In genomic region chr3:88535527-88535926, GRCm38 (mm10) we compare ENCODE assay signal across 10 mouse cellular contexts. TPM values are rescaled to one million over a fixed set of nuclear protein-coding genes. Genes with fewer than 3 reads are reported as not detected.
A peak's percentile ranks its signal among the peaks of the same experiment; 100 is the strongest.
DNase-seq lines count a peak whose midpoint lies in the region; ATAC-seq lines count a peak whose summit lies in the region.
"Had no signal": no experiment of that assay in that cellular context is flagged by ENCODE, and none has a peak within 500 bp of the region (broad histone marks: within the 10 kb centered on the region; RNA-seq: fewer than 3 reads in every experiment).

No protein-coding gene starts in this region.

- H3K4me1 ChIP-seq in forebrain, embryonic 12.5 days: peaks cover 63% of the 10 kb centered on the region
- peaks cover 44% of the 10 kb centered on the region for H3K4me1 ChIP-seq in limb, embryonic 11.5 days (ENCODE audit: control insufficient read depth, insufficient read depth, low read length)
- peaks cover 50% of the 10 kb centered on the region for H3K4me1 ChIP-seq in neural tube, embryonic 14.5 days (ENCODE audit: control insufficient read depth, insufficient read depth, low read length)

- H3K9ac ChIP-seq in forebrain, embryonic 12.5 days: peak overlapping the region; percentile 99
- peak overlapping the region; percentile 98 for H3K9ac ChIP-seq in limb, embryonic 11.5 days (ENCODE audit: low read length)
- peak overlapping the region; percentile 99 for H3K9ac ChIP-seq in neural tube, embryonic 14.5 days (replicated peaks; ENCODE audit: low read depth, low read length)

- H3K9me3 ChIP-seq in forebrain, embryonic 12.5 days: no peaks in the 10 kb centered on the region
- no peaks in the 10 kb centered on the region for H3K9me3 ChIP-seq in limb, embryonic 11.5 days (ENCODE audit: control insufficient read depth, low read length)
- no peaks in the 10 kb centered on the region for H3K9me3 ChIP-seq in neural tube, embryonic 14.5 days (ENCODE audit: control insufficient read depth, low read length)

- 20% methylated on average over 4 of the region's 4 CpGs for WGBS in forebrain, embryonic 12.5 days
- WGBS in limb, embryonic 11.5 days: 46% methylated on average over 4 of the region's 4 CpGs
- WGBS in neural tube, embryonic 14.5 days: 44% methylated on average over 4 of the region's 4 CpGs

- ATAC-seq in forebrain, embryonic 12.5 days (ENCODE audit: low FRiP score): no peak
- ATAC-seq in limb, embryonic 11.5 days (ENCODE audit: insufficient number of reproducible peaks, low FRiP score, low TSS enrichment, low read depth): no peak
- no peak for ATAC-seq in neural tube, embryonic 14.5 days (ENCODE audit: low read depth)
- no peak for ATAC-seq in granulocyte monocyte progenitor cell, adult 5-6 weeks (replicated peaks; ENCODE audit: poor library complexity, severe bottlenecking)

- H3K27me3 ChIP-seq in forebrain, embryonic 12.5 days: no peaks in the 10 kb centered on the region
- H3K27me3 ChIP-seq in limb, embryonic 11.5 days (ENCODE audit: control insufficient read depth, insufficient read depth, low read length): no peaks in the 10 kb centered on the region
- H3K27me3 ChIP-seq in neural tube, embryonic 14.5 days (ENCODE audit: control insufficient read depth, insufficient read depth, low read length): no peaks in the 10 kb centered on the region

- peak overlapping the region; percentile 99 for H3K27ac ChIP-seq in forebrain, embryonic 12.5 days
- no peak overlapping the region for H3K27ac ChIP-seq in limb, embryonic 11.5 days (replicated peaks; ENCODE audit: low read depth, low read length)
- H3K27ac ChIP-seq in neural tube, embryonic 14.5 days (ENCODE audit: low read depth, low read length): no peak overlapping the region

- H3K36me3 ChIP-seq in forebrain, embryonic 12.5 days (replicated peaks): peaks cover 52% of the 10 kb centered on the region
- peaks cover 18% of the 10 kb centered on the region for H3K36me3 ChIP-seq in limb, embryonic 11.5 days (ENCODE audit: control insufficient read depth, insufficient read depth, low read length)
- H3K36me3 ChIP-seq in neural tube, embryonic 14.5 days (ENCODE audit: control insufficient read depth, insufficient read depth, low read length): peaks cover 39% of the 10 kb centered on the region

- H3K4me2 ChIP-seq in forebrain, embryonic 12.5 days: peak overlapping the region; percentile 93
- peak overlapping the region; percentile 93 for H3K4me2 ChIP-seq in limb, embryonic 11.5 days (ENCODE audit: low read depth, severe bottlenecking)
- H3K4me2 ChIP-seq in neural tube, embryonic 14.5 days (ENCODE audit: low read depth, low read length): peak overlapping the region; percentile 77

- peak; percentile 50 for DNase-seq in kidney, adult 9 months
- no peak for DNase-seq in kidney, postnatal 4 days
- no peak for DNase-seq in limb, embryonic 11.5 days (ENCODE audit: low spot score)
- no peak for DNase-seq in layer of hippocampus, adult 8-10 months (ENCODE audit: low spot score in 2 of 2)
- no peak for DNase-seq in layer of hippocampus, postnatal 36 days

- peak overlapping the region; percentile 93 for H3K4me3 ChIP-seq in forebrain, embryonic 12.5 days (replicated peaks)
- peak overlapping the region; percentile 95 for H3K4me3 ChIP-seq in limb, embryonic 11.5 days (ENCODE audit: low read depth, low read length)
- H3K4me3 ChIP-seq in neural tube, embryonic 14.5 days (ENCODE audit: low read depth, low read length): peak overlapping the region; percentile 96

RNA-seq across cellular contexts. Expression of gene Mex3a, which starts 3.3 kb away (rescaled TPM):
- 51.0 and 53.2 TPM in 2 replicates for polyA plus RNA-seq in forebrain, embryonic 12.5 days (2016; fragmentation: Nextera tagmentation; extraction: Ambion mirVana)
- polyA plus RNA-seq in limb, embryonic 11.5 days (2014; fragmentation: Nextera tagmentation; extraction: Ambion mirVana): 42.6 and 43.5 TPM in 2 replicates
- 34.0 and 35.3 TPM in 2 replicates for polyA plus RNA-seq in neural tube, embryonic 14.5 days (2014; fragmentation: Nextera tagmentation; extraction: Ambion mirVana)
- 1 to 10 TPM; 2.4 to 2.8 (median 2.6) TPM for total RNA-seq in layer of hippocampus, adult 8-10 months (2022)
- 1 to 10 TPM; 4.0 to 4.4 TPM for total RNA-seq in layer of hippocampus, postnatal 36 days (2021)
- total RNA-seq in granulocyte monocyte progenitor cell, adult 5-6 weeks (2014; fragmentation: Nextera tagmentation): 3.8 and 5.1 TPM in 2 replicates
- 1.7 and 2.5 TPM in 2 replicates for total RNA-seq in granulocyte monocyte progenitor cell, adult 5-6 weeks (2017)

RNA-seq across cellular contexts. Expression of gene Rab25, which starts 12.6 kb away (rescaled TPM):
- polyA plus RNA-seq in forebrain, embryonic 12.5 days (2016; fragmentation: Nextera tagmentation; extraction: Ambion mirVana): 0.82 and 1.2 TPM in 2 replicates
- 2.4 and 3.1 TPM in 2 replicates for polyA plus RNA-seq in limb, embryonic 11.5 days (2014; fragmentation: Nextera tagmentation; extraction: Ambion mirVana)
- not detected in 2 replicates for polyA plus RNA-seq in neural tube, embryonic 14.5 days (2014; fragmentation: Nextera tagmentation; extraction: Ambion mirVana)
- 1 to 10 TPM in 1 of 4 experiments, not detected in 3; 1.5 TPM for total RNA-seq in layer of hippocampus, adult 8-10 months (2022)
- total RNA-seq in layer of hippocampus, postnatal 36 days (2021): under 1 TPM in 1 of 2 experiments, not detected in 1; 0.63 TPM
- 1.0 and 1.2 TPM in 2 replicates for total RNA-seq in granulocyte monocyte progenitor cell, adult 5-6 weeks (2014; fragmentation: Nextera tagmentation)
- total RNA-seq in granulocyte monocyte progenitor cell, adult 5-6 weeks (2017): not detected in 2 replicates
- total RNA-seq: gastrocnemius, adult 8-10 months; left cerebral cortex, postnatal 25 days had no signal

RNA-seq across cellular contexts. Expression of gene Lamtor2, which starts 17.3 kb away (rescaled TPM):
- 137 and 138 TPM in 2 replicates for polyA plus RNA-seq in forebrain, embryonic 12.5 days (2016; fragmentation: Nextera tagmentation; extraction: Ambion mirVana)
- 78.9 and 89.3 TPM in 2 replicates for polyA plus RNA-seq in limb, embryonic 11.5 days (2014; fragmentation: Nextera tagmentation; extraction: Ambion mirVana)
- polyA plus RNA-seq in neural tube, embryonic 14.5 days (2014; fragmentation: Nextera tagmentation; extraction: Ambion mirVana): 97.0 and 106 TPM in 2 replicates
- total RNA-seq in layer of hippocampus, adult 8-10 months (2022): 100 to 1,000 TPM in 3 of 4 experiments, 10 to 100 TPM in 1; 89.2 to 111 (median 106) TPM
- total RNA-seq in layer of hippocampus, postnatal 36 days (2021): 100 to 1,000 TPM in 1 of 2 experiments, 10 to 100 TPM in 1; 91.0 to 111 TPM
- total RNA-seq in granulocyte monocyte progenitor cell, adult 5-6 weeks (2014; fragmentation: Nextera tagmentation): 60.7 and 74.3 TPM in 2 replicates
- 102 and 122 TPM in 2 replicates for total RNA-seq in granulocyte monocyte progenitor cell, adult 5-6 weeks (2017)

RNA-seq across cellular contexts. Expression of gene Ubqln4, which starts 18.0 kb away (rescaled TPM):
- 64.1 and 64.4 TPM in 2 replicates for polyA plus RNA-seq in forebrain, embryonic 12.5 days (2016; fragmentation: Nextera tagmentation; extraction: Ambion mirVana)
- polyA plus RNA-seq in limb, embryonic 11.5 days (2014; fragmentation: Nextera tagmentation; extraction: Ambion mirVana): 80.1 and 85.3 TPM in 2 replicates
- polyA plus RNA-seq in neural tube, embryonic 14.5 days (2014; fragmentation: Nextera tagmentation; extraction: Ambion mirVana): 43.5 and 44.1 TPM in 2 replicates
- total RNA-seq in layer of hippocampus, adult 8-10 months (2022): 100 to 1,000 TPM in 2 of 4 experiments, 10 to 100 TPM in 2; 96.1 to 118 (median 107) TPM
- 100 to 1,000 TPM; 109 to 111 TPM for total RNA-seq in layer of hippocampus, postnatal 36 days (2021)
- total RNA-seq in granulocyte monocyte progenitor cell, adult 5-6 weeks (2014; fragmentation: Nextera tagmentation): 64.7 and 67.9 TPM in 2 replicates
- 37.9 and 39.6 TPM in 2 replicates for total RNA-seq in granulocyte monocyte progenitor cell, adult 5-6 weeks (2017)

RNA-seq across cellular contexts. Expression of gene Lmna, which starts 25.8 kb away (rescaled TPM):
- polyA plus RNA-seq in forebrain, embryonic 12.5 days (2016; fragmentation: Nextera tagmentation; extraction: Ambion mirVana): 23.2 and 25.8 TPM in 2 replicates
- 20.3 and 20.4 TPM in 2 replicates for polyA plus RNA-seq in limb, embryonic 11.5 days (2014; fragmentation: Nextera tagmentation; extraction: Ambion mirVana)
- polyA plus RNA-seq in neural tube, embryonic 14.5 days (2014; fragmentation: Nextera tagmentation; extraction: Ambion mirVana): 41.0 and 41.4 TPM in 2 replicates
- total RNA-seq in layer of hippocampus, adult 8-10 months (2022): 10 to 100 TPM; 38.0 to 45.6 (median 40.2) TPM
- 10 to 100 TPM; 32.6 to 34.3 TPM for total RNA-seq in layer of hippocampus, postnatal 36 days (2021)
- total RNA-seq in granulocyte monocyte progenitor cell, adult 5-6 weeks (2014; fragmentation: Nextera tagmentation): not detected in 2 replicates
- total RNA-seq in granulocyte monocyte progenitor cell, adult 5-6 weeks (2017): 0.41 and 1.6 TPM in 2 replicates
